Mouse (Mus musculus): Measurements from ENCODE around the gene Gm49366. TPM values are rescaled to one million over a fixed set of nuclear protein-coding genes. Genes with fewer than 3 reads are reported as not detected.
"Not testable (repeated sequence)": the region's sequence is repeated elsewhere in the genome, so short reads cannot be mapped to it uniquely, and the experiment has no call there.

The Gm49366 gene
- polyA plus RNA-seq, 1 experiment from 2014 or later = not detected

- H3K9me3 ChIP-seq (ENCODE audit: control insufficient read depth, low read length) = 0 out of 2 replicates have a peak, but pooled peaks cover 2% of the 10 kb centered on the region
- H3K4me2 ChIP-seq (ENCODE audit: low read length) = no peak overlapping the region
- 68% methylated on average over 2 of the region's 2 CpGs for WGBS
Measured at GRCm38 (mm10) chr12:84063833-84064232, 25.1 kb downstream of the Gm49366 start.

GRCm38 (mm10) chr12:84064621-84065020, 25.9 kb downstream of the Gm49366 start:
- no peak for ATAC-seq (ENCODE audit: insufficient number of reproducible peaks, insufficient read depth, low FRiP score, low read depth)
- no peaks in the 10 kb centered on the region for H3K36me3 ChIP-seq (ENCODE audit: control insufficient read depth, insufficient read depth, low read length)
- no peak overlapping the region for H3K4me2 ChIP-seq (ENCODE audit: low read length)
- no peak overlapping the region for H3K9ac ChIP-seq (ENCODE audit: low read length)
- H3K4me1 ChIP-seq (ENCODE audit: control insufficient read depth in 2 of 2, insufficient read depth in 2 of 2, low read length in 2 of 2) = no peaks in the 10 kb centered on the region
- H3K27ac ChIP-seq (replicated peaks in 1 of 2; ENCODE audit: control insufficient read depth in 1 of 2, insufficient read depth in 1 of 2, low read depth in 2 of 2, low read length in 2 of 2) = no peak overlapping the region
- WGBS = 70% methylated on average over 8 of the region's 8 CpGs
- H3K9me3 ChIP-seq (ENCODE audit: control insufficient read depth, low read length) = 0 out of 2 replicates have a peak, but pooled peaks cover 2% of the 10 kb centered on the region
- no peak overlapping the region for H3K4me3 ChIP-seq (ENCODE audit: control insufficient read depth in 1 of 2, insufficient read depth in 1 of 2, low read depth in 1 of 2, low read length in 2 of 2)
- H3K27me3 ChIP-seq (ENCODE audit: control insufficient read depth, insufficient read depth, low read length) = peaks cover 26% of the 10 kb centered on the region

More at GRCm38 (mm10) chr12:84063833-84064232, 25.1 kb downstream of the Gm49366 start:
- Histone ChIP-seq H3K36me3 (ENCODE audit: control insufficient read depth, insufficient read depth, low read length) (no peaks in the 10 kb centered on the region), H3K4me3 (ENCODE audit: control insufficient read depth in 1 of 2, insufficient read depth in 1 of 2, low read depth in 1 of 2, low read length in 2 of 2) (no peak overlapping the region), H3K27me3 (ENCODE audit: control insufficient read depth, insufficient read depth, low read length) (peaks cover 25% of the 10 kb centered on the region), H3K27ac (replicated peaks in 1 of 2; ENCODE audit: control insufficient read depth in 1 of 2, insufficient read depth in 1 of 2, low read depth in 2 of 2, low read length in 2 of 2) (no peak overlapping the region), H3K9ac (ENCODE audit: low read length) (no peak overlapping the region), H3K4me1 (ENCODE audit: control insufficient read depth in 2 of 2, insufficient read depth in 2 of 2, low read length in 2 of 2) (no peaks in the 10 kb centered on the region)
- ATAC-seq (ENCODE audit: insufficient number of reproducible peaks, insufficient read depth, low FRiP score, low read depth) = no peak

- Histone ChIP-seq H3K36me3 (ENCODE audit: control insufficient read depth, insufficient read depth, low read length) (no peaks in the 10 kb centered on the region), H3K27ac (replicated peaks in 1 of 2; ENCODE audit: control insufficient read depth in 1 of 2, insufficient read depth in 1 of 2, low read depth in 2 of 2, low read length in 2 of 2) (no peak overlapping the region), H3K9me3 (ENCODE audit: control insufficient read depth, low read length) (0 out of 2 replicates have a peak, but pooled peaks cover 2% of the 10 kb centered on the region), H3K4me2 (ENCODE audit: low read length) (no peak overlapping the region), H3K9ac (ENCODE audit: low read length) (no peak overlapping the region), H3K27me3 (ENCODE audit: control insufficient read depth, insufficient read depth, low read length) (peaks cover 30% of the 10 kb centered on the region), H3K4me1 (ENCODE audit: control insufficient read depth in 2 of 2, insufficient read depth in 2 of 2, low read length in 2 of 2) (no peaks in the 10 kb centered on the region), H3K4me3 (ENCODE audit: control insufficient read depth in 1 of 2, insufficient read depth in 1 of 2, low read depth in 1 of 2, low read length in 2 of 2) (no peak overlapping the region)
- WGBS = 81% methylated on average over 4 of the region's 4 CpGs
- ATAC-seq (ENCODE audit: insufficient number of reproducible peaks, insufficient read depth, low FRiP score, low read depth) = no peak
Measured at GRCm38 (mm10) chr12:84067752-84068151, 29.0 kb downstream of the Gm49366 start.

GRCm38 (mm10) chr12:84068296-84068695, 29.6 kb downstream of the Gm49366 start:
- Histone ChIP-seq H3K27me3 (ENCODE audit: control insufficient read depth, insufficient read depth, low read length) (peaks cover 30% of the 10 kb centered on the region), H3K36me3 (ENCODE audit: control insufficient read depth, insufficient read depth, low read length) (no peaks in the 10 kb centered on the region), H3K9ac (ENCODE audit: low read length) (no peak overlapping the region), H3K4me3 (ENCODE audit: control insufficient read depth in 1 of 2, insufficient read depth in 1 of 2, low read depth in 1 of 2, low read length in 2 of 2) (no peak overlapping the region), H3K4me1 (ENCODE audit: control insufficient read depth in 2 of 2, insufficient read depth in 2 of 2, low read length in 2 of 2) (no peaks in the 10 kb centered on the region), H3K9me3 (ENCODE audit: control insufficient read depth, low read length) (0 out of 2 replicates have a peak, but pooled peaks cover under 1% of the 10 kb centered on the region), H3K4me2 (ENCODE audit: low read length) (no peak overlapping the region), H3K27ac (replicated peaks in 1 of 2; ENCODE audit: control insufficient read depth in 1 of 2, insufficient read depth in 1 of 2, low read depth in 2 of 2, low read length in 2 of 2) (no peak overlapping the region)
- WGBS = 62% methylated on average over 8 of the region's 8 CpGs
- no peak for ATAC-seq (ENCODE audit: insufficient number of reproducible peaks, insufficient read depth, low FRiP score, low read depth)

- peaks cover 30% of the 10 kb centered on the region for H3K27me3 ChIP-seq (ENCODE audit: control insufficient read depth, insufficient read depth, low read length)
- no peak for ATAC-seq (ENCODE audit: insufficient number of reproducible peaks, insufficient read depth, low FRiP score, low read depth)
- 46% methylated on average over 9 of the region's 9 CpGs for whole genome bisulfite sequencing
- H3K4me3 ChIP-seq (ENCODE audit: control insufficient read depth in 1 of 2, insufficient read depth in 1 of 2, low read depth in 1 of 2, low read length in 2 of 2) = peak within 1 kb of the TSS; percentile 41 to 45
- H3K36me3 ChIP-seq (ENCODE audit: control insufficient read depth, insufficient read depth, low read length) = no peaks in the 10 kb centered on the region
- H3K4me2 ChIP-seq (ENCODE audit: low read length) = peak within 1 kb of the TSS; percentile 76
- no peaks in the 10 kb centered on the region for H3K9me3 ChIP-seq (ENCODE audit: control insufficient read depth, low read length)
- H3K4me1 ChIP-seq (ENCODE audit: control insufficient read depth in 2 of 2, insufficient read depth in 2 of 2, low read length in 2 of 2) = no peaks in the 10 kb centered on the region
- H3K9ac ChIP-seq (ENCODE audit: low read length) = peak within 1 kb of the TSS; percentile 49
- no peak within 1 kb of the TSS for H3K27ac ChIP-seq (replicated peaks in 1 of 2; ENCODE audit: control insufficient read depth in 1 of 2, insufficient read depth in 1 of 2, low read depth in 2 of 2, low read length in 2 of 2)
Measured at GRCm38 (mm10) chr12:84068986-84069385, 30.3 kb downstream of the Gm49366 start, which contains the start of gene Acot5. Acot5 (plus strand) TSS chr12:84069325.

GRCm38 (mm10) chr12:84069582-84069981, 30.8 kb downstream of the Gm49366 start:
- not testable (repeated sequence) for H3K36me3 ChIP-seq (ENCODE audit: control insufficient read depth, insufficient read depth, low read length); H3K9me3 ChIP-seq (ENCODE audit: control insufficient read depth, low read length); ATAC-seq (ENCODE audit: insufficient number of reproducible peaks, insufficient read depth, low FRiP score, low read depth); H3K27ac ChIP-seq (replicated peaks in 1 of 2; ENCODE audit: control insufficient read depth in 1 of 2, insufficient read depth in 1 of 2, low read depth in 2 of 2, low read length in 2 of 2); H3K4me1 ChIP-seq (ENCODE audit: control insufficient read depth in 2 of 2, insufficient read depth in 2 of 2, low read length in 2 of 2)
- Histone ChIP-seq H3K9ac (ENCODE audit: low read length) (peak overlapping the region; percentile 49), H3K27me3 (ENCODE audit: control insufficient read depth, insufficient read depth, low read length) (peaks cover 30% of the 10 kb centered on the region), H3K4me2 (ENCODE audit: low read length) (peak overlapping the region; percentile 76), H3K4me3 (ENCODE audit: control insufficient read depth in 1 of 2, insufficient read depth in 1 of 2, low read depth in 1 of 2, low read length in 2 of 2) (peak overlapping the region; percentile 41 to 45)
- 1% methylated on average over 38 of the region's 52 CpGs for WGBS

- ATAC-seq (ENCODE audit: insufficient number of reproducible peaks, insufficient read depth, low FRiP score, low read depth) = no peak
- Histone ChIP-seq H3K9ac (ENCODE audit: low read length) (no peak overlapping the region), H3K9me3 (ENCODE audit: control insufficient read depth, low read length) (no peaks in the 10 kb centered on the region), H3K36me3 (ENCODE audit: control insufficient read depth, insufficient read depth, low read length) (no peaks in the 10 kb centered on the region), H3K4me2 (ENCODE audit: low read length) (no peak overlapping the region), H3K4me3 (ENCODE audit: control insufficient read depth in 1 of 2, insufficient read depth in 1 of 2, low read depth in 1 of 2, low read length in 2 of 2) (no peak overlapping the region), H3K27me3 (ENCODE audit: control insufficient read depth, insufficient read depth, low read length) (peaks cover 26% of the 10 kb centered on the region), H3K27ac (replicated peaks in 1 of 2; ENCODE audit: control insufficient read depth in 1 of 2, insufficient read depth in 1 of 2, low read depth in 2 of 2, low read length in 2 of 2) (no peak overlapping the region), H3K4me1 (ENCODE audit: control insufficient read depth in 2 of 2, insufficient read depth in 2 of 2, low read length in 2 of 2) (no peaks in the 10 kb centered on the region)
- WGBS = 83% methylated on average over 2 of the region's 2 CpGs
Measured at GRCm38 (mm10) chr12:84071696-84072095, 33.0 kb downstream of the Gm49366 start.

GRCm38 (mm10) chr12:84077371-84077990, 38.7 kb downstream of the Gm49366 start:
- H3K4me1 ChIP-seq (ENCODE audit: control insufficient read depth in 2 of 2, insufficient read depth in 2 of 2, low read length in 2 of 2) = no peaks in the 10 kb centered on the region
- no peaks in the 10 kb centered on the region for H3K27me3 ChIP-seq (ENCODE audit: control insufficient read depth, insufficient read depth, low read length)
- no peak overlapping the region for H3K4me3 ChIP-seq (ENCODE audit: control insufficient read depth in 1 of 2, insufficient read depth in 1 of 2, low read depth in 1 of 2, low read length in 2 of 2)
- no peak for ATAC-seq (ENCODE audit: insufficient number of reproducible peaks, insufficient read depth, low FRiP score, low read depth)
- H3K36me3 ChIP-seq (ENCODE audit: control insufficient read depth, insufficient read depth, low read length) = no peaks in the 10 kb centered on the region
- no peak overlapping the region for H3K9ac ChIP-seq (ENCODE audit: low read length)
- no peak overlapping the region for H3K4me2 ChIP-seq (ENCODE audit: low read length)
- H3K9me3 ChIP-seq (ENCODE audit: control insufficient read depth, low read length) = no peaks in the 10 kb centered on the region
- H3K27ac ChIP-seq (replicated peaks in 1 of 2; ENCODE audit: control insufficient read depth in 1 of 2, insufficient read depth in 1 of 2, low read depth in 2 of 2, low read length in 2 of 2) = no peak overlapping the region
- WGBS = 80% methylated on average over 4 of the region's 4 CpGs

All from heart, embryonic 14.5 days (tissue).